Mouse (Mus musculus): ENCODE measurements around the gene Bnip2.
"Not testable (repeated sequence)": the region's sequence is repeated elsewhere in the genome, so short reads cannot be mapped to it uniquely, and the experiment has no call there.

Gene Bnip2

GRCm38 (mm10) chr9:70010781-70011473 lies 21.7 kb downstream of the Bnip2 start:
- no peak for DNase-seq (ENCODE audit: low read depth, low spot score)

GRCm38 (mm10) chr9:70011537-70012407 lies 22.5 kb downstream of the Bnip2 start:
- DNase-seq (ENCODE audit: low read depth, low spot score), result no peak

GRCm38 (mm10) chr9:70012408-70012901 lies 23.2 kb downstream of the Bnip2 start, which contains the start of gene Gtf2a2:
Gtf2a2 (plus strand) TSS chr9:70012550.
- peak; percentile 94 for DNase-seq (ENCODE audit: low read depth, low spot score)

- peak; percentile 26 for DNase-seq (ENCODE audit: low read depth, low spot score)
Measured at GRCm38 (mm10) chr9:70015632-70016031, 26.4 kb downstream of the Bnip2 start.

- peak; percentile 58 for DNase-seq (ENCODE audit: low read depth, low spot score)
Measured at GRCm38 (mm10) chr9:70018879-70019278, 29.6 kb downstream of the Bnip2 start.

- no peak for DNase-seq (ENCODE audit: low read depth, low spot score)
Measured at GRCm38 (mm10) chr9:70021610-70022009, 32.3 kb downstream of the Bnip2 start.

- no peak for DNase-seq (ENCODE audit: low read depth, low spot score)
Measured at GRCm38 (mm10) chr9:70022083-70022482, 32.8 kb downstream of the Bnip2 start.

GRCm38 (mm10) chr9:70023615-70024014 lies 34.3 kb downstream of the Bnip2 start:
- DNase-seq (ENCODE audit: low read depth, low spot score), result not testable (repeated sequence)

GRCm38 (mm10) chr9:70024648-70025047 lies 35.4 kb downstream of the Bnip2 start:
- peak; percentile 49 for DNase-seq (ENCODE audit: low read depth, low spot score)

GRCm38 (mm10) chr9:70025365-70026012 lies 36.2 kb downstream of the Bnip2 start:
- DNase-seq (ENCODE audit: low read depth, low spot score), result peak; percentile 39

- no peak for DNase-seq (ENCODE audit: low read depth, low spot score)
Measured at GRCm38 (mm10) chr9:70032167-70032566, 42.9 kb downstream of the Bnip2 start.

GRCm38 (mm10) chr9:70033056-70033455 lies 43.8 kb downstream of the Bnip2 start:
- no peak for DNase-seq (ENCODE audit: low read depth, low spot score)

- DNase-seq (ENCODE audit: low read depth, low spot score), result no peak
Measured at GRCm38 (mm10) chr9:70034702-70035101, 45.4 kb downstream of the Bnip2 start.

GRCm38 (mm10) chr9:70036646-70037045 lies 47.4 kb downstream of the Bnip2 start:
- DNase-seq (ENCODE audit: low read depth, low spot score), result peak; percentile 57

- no peak for DNase-seq (ENCODE audit: low read depth, low spot score)
Measured at GRCm38 (mm10) chr9:70037988-70038387, 48.7 kb downstream of the Bnip2 start, which contains the start of gene Gcnt3. Gcnt3 (minus strand) TSS chr9:70038088.

- no peak for DNase-seq (ENCODE audit: low read depth, low spot score)
Measured at GRCm38 (mm10) chr9:70039597-70040385, 50.5 kb downstream of the Bnip2 start.

- DNase-seq (ENCODE audit: low read depth, low spot score), result peak; percentile 79
Measured at GRCm38 (mm10) chr9:70040570-70040969, 51.3 kb downstream of the Bnip2 start.

GRCm38 (mm10) chr9:70042137-70042536 lies 52.9 kb downstream of the Bnip2 start:
- peak; percentile 49 for DNase-seq (ENCODE audit: low read depth, low spot score)

- DNase-seq (ENCODE audit: low read depth, low spot score), result no peak
Measured at GRCm38 (mm10) chr9:70042935-70043334, 53.7 kb downstream of the Bnip2 start.

- DNase-seq (ENCODE audit: low read depth, low spot score), result no peak
Measured at GRCm38 (mm10) chr9:70044865-70045264, 55.6 kb downstream of the Bnip2 start.

GRCm38 (mm10) chr9:70046255-70046654 lies 57.0 kb downstream of the Bnip2 start:
- no peak for DNase-seq (ENCODE audit: low read depth, low spot score)
